Mouse (Mus musculus) urinary bladder, adult 18-20 months (tissue): ENCODE measurements around the gene Acyp1.

Source experiments
- DNase-seq, 2 experiments: peaks; one replicate each; pipeline ENCODE4 v3.0.0; 2022; ENCODE audit warnings: low spot score in 2 of 2, mixed read lengths in 2 of 2

The Acyp1 gene

DNA sequence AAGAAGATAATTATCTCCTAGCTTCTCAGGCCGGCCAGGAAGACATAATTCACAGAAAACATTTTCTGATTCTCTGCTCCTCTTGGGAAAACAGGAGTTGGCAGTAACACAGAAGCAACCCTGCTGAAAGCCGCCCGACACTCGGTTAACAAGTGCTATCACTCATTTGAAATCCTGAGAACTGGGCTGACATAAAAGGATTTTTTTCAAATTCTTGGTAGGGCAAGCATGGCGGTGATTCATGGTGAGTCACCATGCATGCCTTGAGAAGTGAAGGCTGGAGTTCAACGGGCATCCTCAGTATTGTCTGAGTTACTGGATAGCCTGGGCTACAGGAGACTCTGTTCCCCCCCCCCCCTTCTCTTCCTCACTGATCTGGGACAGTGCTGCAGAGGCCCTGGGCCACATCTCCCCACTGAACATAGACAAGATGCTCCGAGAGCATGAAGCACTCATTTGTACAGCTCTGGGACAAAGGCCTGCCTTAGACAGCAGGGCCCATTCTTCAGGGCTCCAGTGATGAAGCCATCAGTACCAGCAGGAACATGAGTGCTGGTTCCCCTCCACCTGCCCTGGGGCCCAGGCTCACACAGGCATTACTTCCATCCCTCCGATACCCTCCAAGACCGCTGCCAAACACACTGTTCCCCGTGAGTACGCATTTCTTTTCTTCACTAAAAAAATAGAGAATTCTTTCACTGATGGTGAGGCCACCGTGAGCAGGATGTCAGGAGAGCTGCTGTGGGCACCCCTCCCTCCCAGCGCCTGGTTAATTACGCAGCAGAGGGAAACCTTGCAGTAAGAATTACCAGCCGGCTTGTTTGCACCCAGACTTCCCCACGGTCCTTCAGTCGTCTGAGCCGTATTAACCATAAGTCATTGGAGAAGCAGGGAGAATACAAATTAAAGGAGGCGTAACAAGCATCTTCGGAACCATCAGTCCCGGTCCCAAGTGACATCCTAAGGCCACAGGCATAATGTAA is 54.6 kb downstream of the Acyp1 start:
- no peak for DNase-seq

DNA sequence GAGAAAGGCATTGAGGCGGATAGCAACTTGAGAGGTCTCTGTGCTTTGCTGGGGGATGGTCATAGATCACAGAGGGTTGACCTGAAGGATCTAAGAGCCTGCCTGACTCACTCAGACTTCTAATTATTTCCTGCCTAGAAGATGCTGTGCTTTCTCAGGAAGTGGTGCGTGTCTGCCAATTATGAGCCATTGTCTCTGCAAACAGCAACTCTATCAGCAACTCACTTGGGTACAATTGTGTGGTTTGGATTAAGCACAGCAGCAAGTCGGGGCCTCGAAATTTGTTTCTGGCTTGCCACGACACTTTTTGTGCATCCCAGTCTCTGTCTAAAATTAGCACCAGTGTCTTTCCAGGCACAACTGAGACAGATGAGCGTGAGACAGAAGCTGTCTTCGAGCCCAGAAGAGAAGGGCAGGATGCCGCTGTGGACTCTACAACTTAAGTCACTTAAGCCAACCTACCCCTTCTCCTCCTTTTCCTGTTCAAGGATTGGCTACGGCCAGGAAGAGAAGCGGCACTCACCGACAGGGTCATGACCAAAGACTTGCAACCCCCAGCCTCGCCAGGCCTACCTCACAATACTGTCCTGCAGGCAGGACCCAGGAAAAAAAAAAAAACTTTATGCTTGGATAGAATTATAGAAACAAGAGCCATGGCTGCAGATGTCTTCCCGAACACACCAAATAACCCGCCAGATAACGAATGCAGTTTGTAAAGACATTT is 60.2 kb downstream of the Acyp1 start:
- no peak for DNase-seq

DNA sequence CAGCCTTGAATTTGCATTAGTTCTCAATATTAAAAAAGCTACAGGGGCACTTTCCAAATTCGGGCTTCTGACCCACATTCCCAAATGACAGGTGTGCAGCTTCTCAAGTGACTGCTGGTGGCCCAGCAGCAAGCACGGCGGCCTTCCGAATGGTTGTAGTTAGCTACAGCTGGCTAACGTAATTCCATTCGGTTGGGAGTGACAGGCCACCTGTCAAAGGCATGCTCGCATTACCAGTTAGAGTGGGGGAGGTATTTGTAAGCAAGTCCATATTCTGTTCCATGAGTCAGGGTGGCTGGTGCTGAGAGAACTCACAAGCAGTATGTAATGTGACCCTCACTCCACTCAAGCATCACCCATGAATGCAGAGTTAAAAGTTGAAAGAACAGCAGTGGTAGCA is 61.0 kb downstream of the Acyp1 start:
- no peak for DNase-seq
